Mouse (Mus musculus): ENCODE data around the gene Tex16.

Tex16 gene

DNA sequence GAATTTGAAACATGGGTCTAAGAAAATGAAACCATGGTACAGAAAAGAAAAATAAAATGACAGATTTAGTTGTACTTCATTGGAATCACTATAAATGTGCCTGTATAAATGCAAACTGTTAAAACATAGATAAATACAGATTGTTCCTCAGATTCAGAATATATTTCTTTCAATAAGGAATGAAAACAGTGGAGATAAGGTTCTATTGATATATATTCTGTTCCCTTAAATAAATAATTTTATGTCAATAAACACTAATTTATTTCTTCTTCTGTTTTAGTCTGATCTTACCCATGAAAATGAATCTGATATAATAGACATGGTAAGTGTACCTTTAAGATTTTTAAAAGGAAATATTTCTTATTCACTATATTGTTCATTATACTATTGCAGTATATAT lies at the start of gene Tex16:
Gene Tex16, plus strand, starts transcription at position 301 of the 400 bp plus-strand sequence.
- in situ Hi-C loops (cut with MseI, MboI): no loop called here

DNA sequence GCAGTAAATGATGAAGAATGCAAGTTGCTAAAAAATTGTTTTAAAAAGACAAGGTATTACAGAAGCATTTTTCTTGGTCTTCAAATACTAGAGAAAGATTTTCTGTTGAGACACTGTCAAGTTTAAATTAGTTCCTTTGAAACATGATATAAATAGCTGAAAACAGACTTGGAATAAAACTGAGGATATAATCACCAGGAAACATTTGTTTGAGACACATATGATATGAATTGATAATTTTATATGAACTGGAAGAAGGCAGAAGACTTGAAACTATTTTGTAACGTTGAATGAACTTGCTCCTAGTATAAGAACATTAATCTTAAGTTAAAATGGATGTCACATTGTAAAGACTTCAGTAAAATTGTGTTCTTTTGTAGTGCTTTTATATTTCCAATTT lies 11.1 kb upstream of the Tex16 start:
- in situ Hi-C loops (cut with MseI, MboI): no loop called here

Data from mouse trophoblast stem cell (cell line).